Mouse (Mus musculus): ENCODE data around the gene Zhx3. TPM values are rescaled to one million over a fixed set of nuclear protein-coding genes. Genes with fewer than 3 reads are reported as not detected.

Gene Zhx3
- polyA plus RNA-seq, 1 experiment from 2014 or later, result 5.9 TPM

DNA sequence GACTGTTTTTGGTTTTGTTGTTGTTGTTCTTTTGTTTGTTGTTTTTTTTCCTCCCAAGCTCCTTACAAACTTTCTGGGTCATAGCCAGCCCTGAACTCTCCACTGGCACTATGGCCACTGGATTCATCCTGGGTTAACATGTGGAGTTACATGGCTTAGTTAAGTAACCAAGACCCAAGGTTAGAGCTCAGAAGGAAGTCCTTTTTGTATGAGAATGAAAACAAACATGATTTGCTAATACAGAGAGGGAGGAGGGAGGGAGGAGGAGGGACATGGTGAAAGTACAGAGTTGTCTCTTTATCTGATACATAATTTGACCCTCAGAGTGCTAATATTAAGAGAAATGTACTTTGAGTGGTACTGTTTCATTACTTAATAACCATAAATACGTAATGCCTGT, 74.6 kb downstream of the Zhx3 start:
- no peak overlapping the region for H3K9ac ChIP-seq (ENCODE audit: low read depth, low read length)
- no peaks in the 10 kb centered on the region for H3K4me1 ChIP-seq (ENCODE audit: control insufficient read depth, insufficient read depth, low read length)
- 76% methylated on average over 1 of the region's 1 CpGs for WGBS
- no peaks in the 10 kb centered on the region for H3K36me3 ChIP-seq (ENCODE audit: control insufficient read depth, insufficient read depth, low read length)
- no peaks in the 10 kb centered on the region for H3K9me3 ChIP-seq (ENCODE audit: control insufficient read depth, low read length)
- ATAC-seq, result no peak
- H3K27me3 ChIP-seq (replicated peaks; ENCODE audit: control insufficient read depth, insufficient read depth, low read length), result no peaks in the 10 kb centered on the region
- no peak overlapping the region for H3K27ac ChIP-seq (ENCODE audit: low read length)
- H3K4me3 ChIP-seq (ENCODE audit: low read length), result no peak overlapping the region
- no peak overlapping the region for H3K4me2 ChIP-seq (ENCODE audit: low read depth, low read length)

- Histone ChIP-seq H3K27ac (ENCODE audit: low read length) (no peak overlapping the region), H3K9ac (ENCODE audit: low read depth, low read length) (no peak overlapping the region), H3K4me1 (ENCODE audit: control insufficient read depth, insufficient read depth, low read length) (no peaks in the 10 kb centered on the region), H3K27me3 (replicated peaks; ENCODE audit: control insufficient read depth, insufficient read depth, low read length) (no peaks in the 10 kb centered on the region), H3K4me2 (ENCODE audit: low read depth, low read length) (no peak overlapping the region), H3K36me3 (ENCODE audit: control insufficient read depth, insufficient read depth, low read length) (no peaks in the 10 kb centered on the region), H3K4me3 (ENCODE audit: low read length) (no peak overlapping the region), H3K9me3 (ENCODE audit: control insufficient read depth, low read length) (no peaks in the 10 kb centered on the region)
- 73% methylated on average over 2 of the region's 2 CpGs for WGBS
- no peak for ATAC-seq
These were observed 75.8 kb downstream of the Zhx3 start for GRCm38 (mm10) chr2:160796973-160797372.

GRCm38 (mm10) chr2:160793117-160793516, 79.7 kb downstream of the Zhx3 start:
- Histone ChIP-seq H3K27me3 (replicated peaks; ENCODE audit: control insufficient read depth, insufficient read depth, low read length) (no peaks in the 10 kb centered on the region), H3K4me3 (ENCODE audit: low read length) (no peak overlapping the region), H3K36me3 (ENCODE audit: control insufficient read depth, insufficient read depth, low read length) (no peaks in the 10 kb centered on the region), H3K4me2 (ENCODE audit: low read depth, low read length) (no peak overlapping the region), H3K9me3 (ENCODE audit: control insufficient read depth, low read length) (no peaks in the 10 kb centered on the region), H3K4me1 (ENCODE audit: control insufficient read depth, insufficient read depth, low read length) (no peaks in the 10 kb centered on the region), H3K27ac (ENCODE audit: low read length) (no peak overlapping the region), H3K9ac (ENCODE audit: low read depth, low read length) (no peak overlapping the region)
- ATAC-seq, result no peak
- WGBS, result 83% methylated on average over 2 of the region's 2 CpGs

DNA sequence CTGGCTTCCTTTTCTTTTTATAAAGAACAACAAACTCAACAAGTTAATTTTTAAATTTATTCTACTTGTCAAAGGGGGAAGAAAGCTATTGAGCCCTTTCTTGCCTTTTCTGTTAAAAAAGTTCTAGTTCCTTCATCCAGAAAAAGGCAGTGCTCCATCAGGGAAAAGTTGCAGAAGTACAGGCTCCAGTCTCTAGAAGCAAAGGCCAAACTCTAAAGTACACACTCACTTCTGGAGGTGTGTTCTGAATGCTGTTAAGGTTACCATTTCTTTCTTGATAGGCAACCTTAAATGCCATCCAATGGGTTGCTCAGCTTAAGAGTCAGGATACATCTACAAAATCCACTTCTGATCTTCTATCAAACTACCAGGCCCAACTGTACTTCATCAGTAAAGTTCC, 83.1 kb downstream of the Zhx3 start:
- Histone ChIP-seq H3K9me3 (ENCODE audit: control insufficient read depth, low read length) (no peaks in the 10 kb centered on the region), H3K9ac (ENCODE audit: low read depth, low read length) (no peak overlapping the region), H3K4me3 (ENCODE audit: low read length) (no peak overlapping the region), H3K36me3 (ENCODE audit: control insufficient read depth, insufficient read depth, low read length) (no peaks in the 10 kb centered on the region), H3K4me1 (ENCODE audit: control insufficient read depth, insufficient read depth, low read length) (no peaks in the 10 kb centered on the region), H3K27me3 (replicated peaks; ENCODE audit: control insufficient read depth, insufficient read depth, low read length) (no peaks in the 10 kb centered on the region), H3K27ac (ENCODE audit: low read length) (no peak overlapping the region), H3K4me2 (ENCODE audit: low read depth, low read length) (no peak overlapping the region)
- ATAC-seq, result no peak

DNA sequence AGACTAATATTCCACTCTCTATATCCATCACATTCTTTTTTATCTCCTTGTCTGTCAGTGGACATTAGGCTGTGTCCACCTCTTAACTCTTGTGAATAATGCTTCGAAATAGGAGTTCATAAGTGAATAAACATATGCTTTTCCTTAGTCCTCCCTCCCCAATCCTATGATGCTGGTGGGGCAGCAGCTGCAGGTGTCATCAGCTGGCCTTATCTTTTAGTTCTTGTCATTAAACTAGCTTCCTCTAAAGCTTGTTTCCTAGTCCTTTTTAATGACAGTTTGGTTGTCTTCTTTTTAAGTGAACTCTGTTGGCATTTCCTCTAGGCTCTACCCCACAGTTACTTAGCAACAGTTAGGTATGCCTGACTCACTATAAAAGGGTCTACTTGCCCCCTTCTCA, 83.8 kb downstream of the Zhx3 start:
- H3K4me2 ChIP-seq (ENCODE audit: low read depth, low read length), result no peak overlapping the region
- H3K27me3 ChIP-seq (replicated peaks; ENCODE audit: control insufficient read depth, insufficient read depth, low read length), result no peaks in the 10 kb centered on the region
- no peak overlapping the region for H3K4me3 ChIP-seq (ENCODE audit: low read length)
- no peak for ATAC-seq
- H3K9ac ChIP-seq (ENCODE audit: low read depth, low read length), result no peak overlapping the region
- H3K27ac ChIP-seq (ENCODE audit: low read length), result no peak overlapping the region
- no peaks in the 10 kb centered on the region for H3K9me3 ChIP-seq (ENCODE audit: control insufficient read depth, low read length)
- no peaks in the 10 kb centered on the region for H3K4me1 ChIP-seq (ENCODE audit: control insufficient read depth, insufficient read depth, low read length)
- H3K36me3 ChIP-seq (ENCODE audit: control insufficient read depth, insufficient read depth, low read length), result no peaks in the 10 kb centered on the region
- WGBS, result 79% methylated on average over 1 of the region's 1 CpGs

- WGBS, result 58% methylated on average over 1 of the region's 1 CpGs
- no peak overlapping the region for H3K4me2 ChIP-seq (ENCODE audit: low read depth, low read length)
- H3K4me3 ChIP-seq (ENCODE audit: low read length), result no peak overlapping the region
- H3K27me3 ChIP-seq (replicated peaks; ENCODE audit: control insufficient read depth, insufficient read depth, low read length), result no peaks in the 10 kb centered on the region
- H3K9me3 ChIP-seq (ENCODE audit: control insufficient read depth, low read length), result no peaks in the 10 kb centered on the region
- H3K36me3 ChIP-seq (ENCODE audit: control insufficient read depth, insufficient read depth, low read length), result no peaks in the 10 kb centered on the region
- H3K27ac ChIP-seq (ENCODE audit: low read length), result no peak overlapping the region
- no peaks in the 10 kb centered on the region for H3K4me1 ChIP-seq (ENCODE audit: control insufficient read depth, insufficient read depth, low read length)
- H3K9ac ChIP-seq (ENCODE audit: low read depth, low read length), result no peak overlapping the region
- ATAC-seq, result no peak
These were observed 86.5 kb downstream of the Zhx3 start for GRCm38 (mm10) chr2:160786333-160786732.

DNA sequence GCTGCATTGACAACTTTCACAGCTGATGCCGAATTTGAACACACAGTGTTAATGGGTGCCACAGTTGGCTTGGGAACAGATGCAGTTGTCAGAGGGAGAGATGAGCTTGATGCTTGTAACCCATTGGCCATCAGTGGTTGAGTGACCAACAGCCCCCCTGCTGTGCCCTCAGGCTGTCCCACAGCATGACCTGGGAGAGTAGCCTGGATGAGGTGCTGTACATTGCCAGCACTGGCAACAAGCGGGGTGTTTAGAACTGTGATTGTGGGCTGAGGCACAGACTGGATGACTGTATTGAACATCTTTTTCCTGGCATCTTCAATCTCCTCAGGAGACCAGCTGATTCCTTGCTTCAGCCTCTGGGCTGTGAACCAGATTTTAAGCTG, 92.0 kb downstream of the Zhx3 start:
- ATAC-seq, result no peak
- Histone ChIP-seq H3K4me3 (ENCODE audit: low read length) (no peak overlapping the region), H3K4me2 (ENCODE audit: low read depth, low read length) (no peak overlapping the region), H3K9me3 (ENCODE audit: control insufficient read depth, low read length) (no peaks in the 10 kb centered on the region), H3K27me3 (replicated peaks; ENCODE audit: control insufficient read depth, insufficient read depth, low read length) (no peaks in the 10 kb centered on the region), H3K36me3 (ENCODE audit: control insufficient read depth, insufficient read depth, low read length) (0 out of 2 replicates have a peak, but pooled peaks cover 6% of the 10 kb centered on the region), H3K4me1 (ENCODE audit: control insufficient read depth, insufficient read depth, low read length) (no peaks in the 10 kb centered on the region), H3K9ac (ENCODE audit: low read depth, low read length) (no peak overlapping the region), H3K27ac (ENCODE audit: low read length) (no peak overlapping the region)
- WGBS, result 88% methylated on average over 2 of the region's 2 CpGs

GRCm38 (mm10) chr2:160780154-160780833, 92.5 kb downstream of the Zhx3 start:
- no peak for ATAC-seq
- 92% methylated on average over 13 of the region's 13 CpGs for WGBS
- Histone ChIP-seq H3K4me3 (ENCODE audit: low read length) (no peak overlapping the region), H3K9me3 (ENCODE audit: control insufficient read depth, low read length) (no peaks in the 10 kb centered on the region), H3K27me3 (replicated peaks; ENCODE audit: control insufficient read depth, insufficient read depth, low read length) (no peaks in the 10 kb centered on the region), H3K27ac (ENCODE audit: low read length) (no peak overlapping the region), H3K9ac (ENCODE audit: low read depth, low read length) (no peak overlapping the region), H3K4me1 (ENCODE audit: control insufficient read depth, insufficient read depth, low read length) (no peaks in the 10 kb centered on the region), H3K4me2 (ENCODE audit: low read depth, low read length) (no peak overlapping the region), H3K36me3 (ENCODE audit: control insufficient read depth, insufficient read depth, low read length) (0 out of 2 replicates have a peak, but pooled peaks cover 6% of the 10 kb centered on the region)

- H3K4me2 ChIP-seq (ENCODE audit: low read depth, low read length), result no peak overlapping the region
- no peaks in the 10 kb centered on the region for H3K27me3 ChIP-seq (replicated peaks; ENCODE audit: control insufficient read depth, insufficient read depth, low read length)
- H3K4me1 ChIP-seq (ENCODE audit: control insufficient read depth, insufficient read depth, low read length), result no peaks in the 10 kb centered on the region
- WGBS, result 78% methylated on average over 2 of the region's 2 CpGs
- H3K9me3 ChIP-seq (ENCODE audit: control insufficient read depth, low read length), result no peaks in the 10 kb centered on the region
- H3K9ac ChIP-seq (ENCODE audit: low read depth, low read length), result no peak overlapping the region
- no peak for ATAC-seq
- no peak overlapping the region for H3K27ac ChIP-seq (ENCODE audit: low read length)
- H3K36me3 ChIP-seq (ENCODE audit: control insufficient read depth, insufficient read depth, low read length), result 0 out of 2 replicates have a peak, but pooled peaks cover 6% of the 10 kb centered on the region
- no peak overlapping the region for H3K4me3 ChIP-seq (ENCODE audit: low read length)
These were observed 94.8 kb downstream of the Zhx3 start for GRCm38 (mm10) chr2:160778034-160778433.

All from intestine, embryonic 16.5 days (tissue).